Mouse (Mus musculus): Measurements from ENCODE around the gene Cog3.
A peak's percentile ranks its signal among the peaks of the same experiment; 100 is the strongest.

Gene Cog3

GRCm38 (mm10) chr14:75690428-75690827, 63.9 kb downstream of the Cog3 start:
- no peak for DNase-seq (ENCODE audit: low spot score)

- no peak for DNase-seq (ENCODE audit: low spot score)
These were observed 78.0 kb downstream of the Cog3 start for GRCm38 (mm10) chr14:75676316-75676715.

- peak; percentile 5 for DNase-seq (ENCODE audit: low spot score)
These were observed 85.2 kb downstream of the Cog3 start for GRCm38 (mm10) chr14:75669085-75669645.

- no peak for DNase-seq (ENCODE audit: low spot score)
These were observed 88.7 kb downstream of the Cog3 start for GRCm38 (mm10) chr14:75665430-75666180.

GRCm38 (mm10) chr14:75661548-75661947, 92.8 kb downstream of the Cog3 start:
- DNase-seq (ENCODE audit: low spot score) = no peak

- no peak for DNase-seq (ENCODE audit: low spot score)
These were observed 93.4 kb downstream of the Cog3 start for GRCm38 (mm10) chr14:75660936-75661335.
